Mouse (Mus musculus) liver, adult (tissue): ENCODE measurements around the gene Ktn1.

Source experiments
- GATA4 ChIP-seq: IDR thresholded peaks from 2 replicates; pipeline ENCODE4 v1.6.1; 2014; ENCODE audit warnings: mild to moderate bottlenecking, low read length; ENCODE audit not compliant: insufficient replicate concordance

The Ktn1 gene

DNA sequence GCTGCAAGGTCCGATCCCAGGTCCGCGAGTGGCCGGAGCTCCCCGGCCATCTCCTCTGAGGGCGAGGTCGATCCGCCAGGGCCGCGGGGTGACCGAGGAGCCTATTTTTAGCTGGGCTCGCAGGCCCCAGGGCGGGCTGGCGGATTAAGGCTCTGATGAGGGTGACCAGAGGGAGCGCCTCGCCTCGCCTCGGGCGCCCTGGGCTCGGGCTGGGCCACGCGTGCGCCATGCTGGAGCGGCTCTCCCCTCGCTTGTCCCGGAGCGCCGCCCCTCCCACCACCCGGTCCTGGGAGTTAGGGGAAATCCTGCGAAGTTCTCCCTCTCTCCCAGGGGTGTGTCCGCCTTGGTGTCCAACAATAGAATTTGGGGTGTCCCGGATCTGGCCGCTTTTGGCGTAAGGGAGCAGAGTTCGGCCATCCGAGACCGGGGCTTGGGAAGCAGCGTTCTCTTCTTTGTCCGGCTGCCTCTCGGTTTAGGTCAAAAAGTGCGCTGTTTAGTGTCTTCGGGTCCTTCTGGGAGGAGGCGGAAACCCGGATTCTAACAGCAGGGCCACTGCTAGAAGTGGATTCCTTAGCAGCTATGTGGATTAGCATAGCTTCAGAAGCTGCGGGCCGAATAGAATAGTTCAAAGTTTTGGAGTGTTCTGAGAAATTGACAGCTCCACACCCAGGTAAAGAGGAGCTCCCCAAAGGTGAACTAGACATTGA, 1.5 kb downstream of the Ktn1 start:
- TF ChIP-seq GATA4, result no peak

DNA sequence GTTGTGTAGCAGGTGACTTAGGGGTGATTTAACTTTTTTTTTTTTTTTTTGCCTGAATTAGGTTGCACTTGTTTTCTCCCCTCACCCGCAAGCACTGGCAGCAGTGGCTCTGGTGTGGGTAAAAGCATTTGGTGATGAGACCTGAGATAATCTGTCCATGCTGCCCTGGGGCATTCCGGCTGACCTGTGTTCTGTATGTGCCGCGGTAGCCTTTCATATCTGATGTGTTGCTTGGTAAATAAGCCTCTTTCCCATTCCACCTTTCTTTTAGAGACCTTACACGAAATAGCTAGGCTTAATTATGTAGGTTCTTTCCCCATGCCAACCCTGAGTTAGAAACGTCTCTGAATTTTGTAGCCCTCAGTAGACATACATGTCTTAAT, 2.1 kb downstream of the Ktn1 start:
- TF ChIP-seq GATA4, result no peak

DNA sequence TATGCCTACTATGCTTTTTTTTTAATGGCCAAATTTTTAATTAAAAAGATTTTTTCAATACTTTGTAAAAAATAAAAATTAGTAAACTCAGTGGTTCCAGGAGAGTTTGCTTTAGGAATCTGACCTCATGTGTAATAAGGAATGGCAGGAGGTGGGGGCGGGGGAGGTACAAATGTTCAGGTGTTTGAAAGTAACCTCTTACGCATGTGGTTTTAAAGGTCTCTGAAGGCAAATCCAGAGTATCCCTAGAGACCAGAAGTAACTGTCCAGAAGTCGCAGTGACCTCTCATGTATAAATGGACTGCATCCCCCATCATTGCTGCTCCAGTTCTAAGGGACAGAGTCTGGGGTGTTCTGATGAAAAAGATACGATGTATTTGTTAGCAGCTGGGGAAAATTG, 3.0 kb downstream of the Ktn1 start:
- TF ChIP-seq GATA4, result no peak

GRCm38 (mm10) chr14:47655444-47655843, 7.2 kb downstream of the Ktn1 start:
- TF ChIP-seq GATA4, result no peak

DNA sequence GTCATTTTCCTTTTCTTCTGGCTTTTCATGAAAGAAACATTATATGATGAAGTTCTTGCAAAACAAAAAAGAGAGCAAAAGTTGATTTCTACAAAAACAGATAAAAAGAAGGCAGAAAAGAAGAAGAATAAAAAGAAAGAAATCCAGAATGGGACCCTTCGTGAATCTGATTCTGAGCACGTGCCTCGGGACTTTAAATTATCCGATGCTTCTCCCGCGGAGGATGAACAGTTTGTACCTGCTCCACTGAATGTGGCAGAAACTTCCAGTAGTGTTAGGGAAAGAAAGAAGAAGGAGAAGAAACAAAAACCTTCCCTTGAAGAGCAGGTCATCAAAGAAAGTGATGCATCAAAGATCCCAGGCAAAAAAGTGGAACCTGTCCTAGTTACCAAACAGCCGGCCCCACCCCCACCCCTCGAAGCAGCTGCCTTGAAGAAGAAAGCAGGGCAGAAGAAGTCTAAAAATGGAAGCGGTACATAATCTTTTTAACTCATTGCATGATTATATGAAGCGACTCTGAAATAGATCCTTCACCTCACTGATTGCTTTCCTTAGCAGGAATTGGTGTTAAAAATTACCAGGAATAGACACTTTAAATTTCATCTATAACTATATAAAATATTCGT, 15.7 kb downstream of the Ktn1 start:
- TF ChIP-seq GATA4, result no peak

GRCm38 (mm10) chr14:47664470-47664864, 16.2 kb downstream of the Ktn1 start:
- TF ChIP-seq GATA4, result no peak

DNA sequence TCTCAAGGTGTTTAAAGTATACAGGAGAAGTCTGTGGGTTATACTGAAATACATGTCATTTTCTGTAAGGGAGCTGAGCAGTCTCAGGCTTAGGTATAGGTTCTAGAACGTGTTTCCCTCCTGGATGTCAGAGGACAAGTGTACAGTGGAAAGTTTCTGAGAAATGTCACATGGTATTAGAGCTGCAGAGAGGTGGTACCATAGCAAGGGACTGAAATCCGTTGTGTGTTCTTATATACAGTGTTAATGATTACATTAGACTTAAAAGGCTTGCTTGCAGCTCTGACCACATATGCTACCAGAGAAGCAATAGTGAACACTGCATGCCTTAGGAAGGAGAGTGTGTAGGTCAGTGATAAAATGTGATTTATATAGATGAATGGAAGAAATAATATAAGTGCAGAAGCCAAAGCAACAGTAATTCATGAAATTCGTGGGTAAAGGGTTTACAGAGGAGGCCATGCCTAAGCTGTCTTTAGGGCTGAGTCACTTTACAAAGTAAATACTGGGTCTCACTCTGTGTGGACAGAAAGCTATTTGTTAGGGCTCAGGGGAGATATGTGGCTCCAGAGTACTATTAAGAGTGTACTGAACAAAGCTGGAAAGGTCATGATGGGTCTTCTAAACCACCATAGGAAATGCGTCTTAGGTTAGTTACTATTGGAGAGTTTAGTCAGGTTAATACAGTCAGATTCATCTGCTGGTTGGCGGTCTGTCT, 17.0 kb downstream of the Ktn1 start:
- no peak for TF ChIP-seq GATA4

- TF ChIP-seq GATA4, result no peak
Measured at GRCm38 (mm10) chr14:47668096-47668495, 19.8 kb downstream of the Ktn1 start.

GRCm38 (mm10) chr14:47682886-47683285, 34.6 kb downstream of the Ktn1 start:
- no peak for TF ChIP-seq GATA4

DNA sequence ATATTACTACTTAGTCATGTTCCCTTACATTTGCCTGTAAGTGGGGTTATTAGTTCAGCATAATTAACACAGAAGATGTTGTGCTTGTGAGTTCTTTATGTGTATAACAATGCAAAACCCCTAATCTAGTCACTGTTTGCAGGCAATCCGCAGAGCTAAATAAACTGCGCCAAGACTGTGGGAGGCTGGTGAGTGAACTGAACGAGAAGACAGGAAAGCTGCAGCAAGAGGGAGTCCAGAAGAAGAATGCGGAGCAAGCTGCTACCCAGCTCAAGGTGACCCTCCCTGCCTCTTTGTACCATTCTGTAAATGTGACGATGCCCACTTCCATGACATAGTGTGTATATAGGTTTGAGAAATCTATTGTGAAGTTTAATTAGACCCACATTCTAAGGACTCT, 36.3 kb downstream of the Ktn1 start:
- no peak for TF ChIP-seq GATA4

DNA sequence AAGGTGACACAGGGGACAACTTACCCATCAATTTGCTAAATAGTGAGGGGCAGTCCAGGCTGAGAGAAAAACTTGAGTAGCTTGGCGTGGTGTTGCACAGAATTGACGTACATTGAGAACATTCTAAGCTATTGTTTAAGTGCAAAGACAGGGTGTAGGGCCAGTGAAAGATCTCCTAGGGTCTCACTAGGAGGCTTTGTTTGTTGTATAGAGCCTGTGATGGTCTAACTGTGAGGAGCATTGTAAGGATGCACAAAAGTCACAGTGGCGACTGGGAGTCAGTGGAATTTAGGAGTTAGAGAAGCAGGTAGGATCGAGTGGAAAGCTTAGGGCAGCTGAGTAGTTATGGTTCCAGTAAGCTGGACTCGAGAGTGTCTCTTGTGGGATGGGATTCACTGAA, 50.9 kb downstream of the Ktn1 start:
- TF ChIP-seq GATA4, result no peak

DNA sequence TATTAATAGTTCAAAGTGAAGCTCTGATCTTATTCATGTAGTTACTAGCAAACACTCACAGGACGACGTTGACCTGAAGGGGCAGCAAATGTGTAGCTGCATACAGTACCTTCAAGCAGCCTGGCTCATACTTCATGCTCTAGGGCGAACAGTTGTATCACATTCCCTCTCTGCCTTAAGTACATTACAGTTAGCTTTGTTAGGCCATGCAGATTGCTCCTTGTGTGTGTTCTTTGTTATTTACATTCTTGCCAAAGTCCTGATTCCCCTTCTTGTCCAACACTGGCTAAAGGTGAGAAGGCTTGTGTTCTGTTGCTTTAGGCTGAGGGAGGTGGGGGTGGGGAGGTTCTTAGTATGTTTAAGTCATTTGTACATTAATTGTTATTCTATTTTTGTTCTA, 61.3 kb downstream of the Ktn1 start:
- no peak for TF ChIP-seq GATA4

GRCm38 (mm10) chr14:47715771-47716170, 67.5 kb downstream of the Ktn1 start:
- no peak for TF ChIP-seq GATA4

DNA sequence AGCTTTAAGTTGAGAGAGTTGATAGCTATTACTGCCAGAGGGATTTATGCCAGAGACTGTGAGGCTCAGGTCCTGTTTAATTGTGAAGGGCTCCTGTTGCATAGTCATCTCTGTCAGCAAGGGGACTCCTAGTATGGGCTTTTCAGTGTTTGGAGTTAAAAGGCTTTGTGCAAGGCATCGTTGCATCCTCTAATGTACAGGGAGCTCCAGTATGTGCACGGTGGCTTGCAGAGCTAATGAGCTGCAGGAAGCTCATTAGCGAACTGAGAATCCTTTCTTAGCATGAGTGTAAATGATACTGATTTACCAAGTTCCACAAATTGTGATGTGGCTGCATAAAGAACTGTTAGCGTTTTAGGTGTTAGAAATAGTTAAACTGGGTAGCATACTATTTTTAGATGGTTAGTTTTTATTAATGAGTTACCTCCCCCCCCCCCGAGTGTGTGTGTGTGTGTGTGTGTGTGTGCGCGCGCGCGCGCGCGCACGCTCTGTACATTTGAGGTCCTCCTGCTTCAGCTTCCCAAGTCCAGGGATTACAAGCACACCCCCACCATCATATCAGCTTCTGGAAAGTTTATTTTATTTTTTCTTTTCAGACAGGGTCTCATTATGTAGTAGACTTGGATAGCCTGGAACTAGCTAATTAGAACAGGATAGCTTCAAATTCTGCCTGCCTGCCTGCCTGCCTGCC, 69.8 kb downstream of the Ktn1 start:
- no peak for TF ChIP-seq GATA4

GRCm38 (mm10) chr14:47720023-47720422, 71.8 kb downstream of the Ktn1 start:
- TF ChIP-seq GATA4, result no peak

DNA sequence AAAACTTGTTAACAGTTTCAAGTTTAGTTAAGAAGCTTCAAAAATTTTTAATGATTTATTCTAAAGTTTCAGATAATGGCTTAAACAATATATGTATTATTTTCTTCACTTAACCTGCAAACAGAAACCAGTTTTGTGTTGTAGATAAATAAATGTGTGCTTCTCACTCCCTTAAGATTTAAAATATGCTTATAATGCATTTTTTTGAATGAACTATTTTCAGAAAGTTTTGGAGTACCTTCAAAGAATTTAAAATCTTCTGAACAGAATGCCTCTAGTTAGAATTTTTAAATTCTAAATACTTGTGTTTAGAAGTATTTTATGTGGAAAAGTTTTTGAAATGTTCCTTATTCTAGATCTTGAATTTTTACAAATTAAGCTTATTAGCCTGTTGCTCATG, 74.8 kb downstream of the Ktn1 start:
- TF ChIP-seq GATA4, result no peak
